Mouse (Mus musculus) right cerebral cortex, postnatal 14 days (tissue): Measurements from ENCODE around the gene Aldh1a2.

ENCODE experiments used
- DNase-seq: peaks from one replicate; pipeline ENCODE4 v3.0.0; 2022

Gene Aldh1a2

GRCm38 (mm10) chr9:71216996-71217792 is 1.6 kb downstream of the Aldh1a2 start:
- DNase-seq = no peak

GRCm38 (mm10) chr9:71217793-71218095 is 2.2 kb downstream of the Aldh1a2 start:
- DNase-seq = no peak

GRCm38 (mm10) chr9:71219161-71219560 is 3.6 kb downstream of the Aldh1a2 start:
- no peak for DNase-seq

GRCm38 (mm10) chr9:71220401-71220800 is 4.8 kb downstream of the Aldh1a2 start:
- no peak for DNase-seq

- DNase-seq = no peak
Measured at GRCm38 (mm10) chr9:71227226-71227970, 11.8 kb downstream of the Aldh1a2 start.

GRCm38 (mm10) chr9:71230011-71230410 is 14.4 kb downstream of the Aldh1a2 start:
- no peak for DNase-seq

GRCm38 (mm10) chr9:71236540-71236939 is 21.0 kb downstream of the Aldh1a2 start:
- no peak for DNase-seq

GRCm38 (mm10) chr9:71239926-71240325 is 24.3 kb downstream of the Aldh1a2 start:
- DNase-seq = no peak

GRCm38 (mm10) chr9:71241515-71242411 is 26.2 kb downstream of the Aldh1a2 start:
- DNase-seq = no peak

- DNase-seq = no peak
Measured at GRCm38 (mm10) chr9:71242412-71242781, 26.8 kb downstream of the Aldh1a2 start.

GRCm38 (mm10) chr9:71254380-71254779 is 38.8 kb downstream of the Aldh1a2 start:
- no peak for DNase-seq

- DNase-seq = no peak
Measured at GRCm38 (mm10) chr9:71262711-71263110, 47.1 kb downstream of the Aldh1a2 start.

GRCm38 (mm10) chr9:71269711-71270110 is 54.1 kb downstream of the Aldh1a2 start:
- DNase-seq = no peak

GRCm38 (mm10) chr9:71270205-71270604 is 54.6 kb downstream of the Aldh1a2 start:
- no peak for DNase-seq

GRCm38 (mm10) chr9:71276149-71276721 is 60.6 kb downstream of the Aldh1a2 start:
- no peak for DNase-seq

GRCm38 (mm10) chr9:71278741-71279140 is 63.2 kb downstream of the Aldh1a2 start:
- no peak for DNase-seq

- DNase-seq = no peak
Measured at GRCm38 (mm10) chr9:71283156-71283555, 67.6 kb downstream of the Aldh1a2 start.

- no peak for DNase-seq
Measured at GRCm38 (mm10) chr9:71285231-71285630, 69.6 kb downstream of the Aldh1a2 start.

- no peak for DNase-seq
Measured at GRCm38 (mm10) chr9:71286420-71286819, 70.8 kb downstream of the Aldh1a2 start.

- DNase-seq = no peak
Measured at GRCm38 (mm10) chr9:71288738-71289137, 73.1 kb downstream of the Aldh1a2 start.

GRCm38 (mm10) chr9:71289810-71290209 is 74.2 kb downstream of the Aldh1a2 start:
- no peak for DNase-seq

GRCm38 (mm10) chr9:71290730-71291129 is 75.1 kb downstream of the Aldh1a2 start:
- no peak for DNase-seq

GRCm38 (mm10) chr9:71295501-71295900 is 79.9 kb downstream of the Aldh1a2 start:
- DNase-seq = no peak
